Mouse (Mus musculus): ENCODE data around the gene Maml1. TPM values are rescaled to one million over a fixed set of nuclear protein-coding genes. Genes with fewer than 3 reads are reported as not detected.

Maml1 gene
- polyA plus RNA-seq, 1 experiment from 2014 or later = 7.7 TPM

GRCm38 (mm10) chr11:50252166-50252565 is 39.9 kb downstream of the Maml1 start:
- Histone ChIP-seq H3K4me3 (no peak overlapping the region), H3K27me3 (ENCODE audit: low read depth, poor library complexity, severe bottlenecking) (no peaks in the 10 kb centered on the region), H3K4me1 (peaks cover 16% of the 10 kb centered on the region), H3K36me3 (peaks cover 22% of the 10 kb centered on the region), H3K9me3 (replicated peaks) (no peaks in the 10 kb centered on the region), H3K27ac (peak overlapping the region; percentile 72)
- 37% methylated on average over 3 of the region's 3 CpGs for WGBS
- no peak for DNase-seq (ENCODE audit: low spot score)

GRCm38 (mm10) chr11:50248473-50249171 is 43.5 kb downstream of the Maml1 start:
- no peak overlapping the region for H3K4me3 ChIP-seq
- DNase-seq (ENCODE audit: low spot score) = no peak

GRCm38 (mm10) chr11:50245269-50245668 is 46.8 kb downstream of the Maml1 start:
- H3K9me3 ChIP-seq (replicated peaks) = no peaks in the 10 kb centered on the region
- 80% methylated on average over 5 of the region's 5 CpGs for WGBS
- no peak for DNase-seq (ENCODE audit: low spot score)
- no peaks in the 10 kb centered on the region for H3K27me3 ChIP-seq (ENCODE audit: low read depth, poor library complexity, severe bottlenecking)
- H3K4me1 ChIP-seq = no peaks in the 10 kb centered on the region
- no peaks in the 10 kb centered on the region for H3K36me3 ChIP-seq
- no peak overlapping the region for H3K27ac ChIP-seq
- H3K4me3 ChIP-seq = no peak overlapping the region

More at GRCm38 (mm10) chr11:50248473-50249171, 43.5 kb downstream of the Maml1 start:
- Histone ChIP-seq H3K27ac (no peak overlapping the region), H3K36me3 (no peaks in the 10 kb centered on the region), H3K9me3 (replicated peaks) (no peaks in the 10 kb centered on the region), H3K4me1 (peaks cover 16% of the 10 kb centered on the region), H3K27me3 (ENCODE audit: low read depth, poor library complexity, severe bottlenecking) (no peaks in the 10 kb centered on the region)
- 85% methylated on average over 7 of the region's 7 CpGs for WGBS

GRCm38 (mm10) chr11:50243926-50244325 is 48.2 kb downstream of the Maml1 start:
- Histone ChIP-seq H3K27ac (no peak overlapping the region), H3K4me1 (no peaks in the 10 kb centered on the region), H3K4me3 (no peak overlapping the region), H3K27me3 (ENCODE audit: low read depth, poor library complexity, severe bottlenecking) (peaks cover 8% of the 10 kb centered on the region), H3K36me3 (no peaks in the 10 kb centered on the region), H3K9me3 (replicated peaks) (no peaks in the 10 kb centered on the region)
- no peak for DNase-seq (ENCODE audit: low spot score)
- WGBS = 81% methylated on average over 6 of the region's 6 CpGs

- Histone ChIP-seq H3K9me3 (replicated peaks) (no peaks in the 10 kb centered on the region), H3K36me3 (no peaks in the 10 kb centered on the region), H3K4me1 (peaks cover 20% of the 10 kb centered on the region), H3K27ac (no peak overlapping the region), H3K27me3 (ENCODE audit: low read depth, poor library complexity, severe bottlenecking) (peaks cover 39% of the 10 kb centered on the region), H3K4me3 (no peak overlapping the region)
- no peak for DNase-seq (ENCODE audit: low spot score)
- 91% methylated on average over 7 of the region's 7 CpGs for WGBS
Measured at GRCm38 (mm10) chr11:50240235-50240911, 51.7 kb downstream of the Maml1 start.

- 93% methylated on average over 9 of the region's 9 CpGs for WGBS
- no peak overlapping the region for H3K27ac ChIP-seq
- peaks cover 20% of the 10 kb centered on the region for H3K4me1 ChIP-seq
- no peaks in the 10 kb centered on the region for H3K9me3 ChIP-seq (replicated peaks)
- H3K4me3 ChIP-seq = no peak overlapping the region
- peaks cover 39% of the 10 kb centered on the region for H3K27me3 ChIP-seq (ENCODE audit: low read depth, poor library complexity, severe bottlenecking)
- DNase-seq (ENCODE audit: low spot score) = no peak
- H3K36me3 ChIP-seq = peaks cover 12% of the 10 kb centered on the region
Measured at GRCm38 (mm10) chr11:50238821-50239791, 53.0 kb downstream of the Maml1 start.

- peak within 1 kb of the TSS; percentile 70 for H3K4me3 ChIP-seq
- H3K27ac ChIP-seq = 0 out of 2 replicates have a peak within 1 kb of the TSS, but pooled peaks have one; percentile 65
- peaks cover 20% of the 10 kb centered on the region for H3K4me1 ChIP-seq
- WGBS = 48% methylated on average over 10 of the region's 10 CpGs
- H3K27me3 ChIP-seq (ENCODE audit: low read depth, poor library complexity, severe bottlenecking) = peaks cover 39% of the 10 kb centered on the region
- H3K9me3 ChIP-seq (replicated peaks) = no peaks in the 10 kb centered on the region
- H3K36me3 ChIP-seq = peaks cover 20% of the 10 kb centered on the region
- DNase-seq (ENCODE audit: low spot score) = no peak
Measured at GRCm38 (mm10) chr11:50238324-50238723, 53.8 kb downstream of the Maml1 start, which contains the start of gene Ltc4s. Ltc4s (minus strand) TSS chr11:50238616.

- WGBS = 2% methylated on average over 65 of the region's 66 CpGs
- Histone ChIP-seq H3K4me1 (peaks cover 20% of the 10 kb centered on the region), H3K27ac (peak overlapping the region; percentile 65), H3K4me3 (peak overlapping the region; percentile 70), H3K36me3 (peaks cover 31% of the 10 kb centered on the region), H3K9me3 (replicated peaks) (no peaks in the 10 kb centered on the region), H3K27me3 (ENCODE audit: low read depth, poor library complexity, severe bottlenecking) (peaks cover 39% of the 10 kb centered on the region)
- no peak for DNase-seq (ENCODE audit: low spot score)
Measured at GRCm38 (mm10) chr11:50236937-50237835, 54.9 kb downstream of the Maml1 start.

- peaks cover 39% of the 10 kb centered on the region for H3K27me3 ChIP-seq (ENCODE audit: low read depth, poor library complexity, severe bottlenecking)
- peak; percentile 89 for DNase-seq (ENCODE audit: low spot score)
- peaks cover 38% of the 10 kb centered on the region for H3K36me3 ChIP-seq
- H3K4me1 ChIP-seq = peaks cover 20% of the 10 kb centered on the region
- peak overlapping the region; percentile 65 for H3K27ac ChIP-seq
- peak overlapping the region; percentile 70 for H3K4me3 ChIP-seq
- no peaks in the 10 kb centered on the region for H3K9me3 ChIP-seq (replicated peaks)
- WGBS = 0% methylated on average over 27 of the region's 27 CpGs
Measured at GRCm38 (mm10) chr11:50236540-50236936, 55.6 kb downstream of the Maml1 start.

- H3K27me3 ChIP-seq (ENCODE audit: low read depth, poor library complexity, severe bottlenecking) = peaks cover 49% of the 10 kb centered on the region
- WGBS = 94% methylated on average over 25 of the region's 25 CpGs
Measured at GRCm38 (mm10) chr11:50234606-50235005, 57.5 kb downstream of the Maml1 start.

GRCm38 (mm10) chr11:50233993-50234392 is 58.1 kb downstream of the Maml1 start:
- Histone ChIP-seq H3K9me3 (replicated peaks) (no peaks in the 10 kb centered on the region), H3K27me3 (ENCODE audit: low read depth, poor library complexity, severe bottlenecking) (peaks cover 43% of the 10 kb centered on the region), H3K36me3 (peaks cover 45% of the 10 kb centered on the region), H3K27ac (no peak overlapping the region), H3K4me1 (peaks cover 42% of the 10 kb centered on the region), H3K4me3 (no peak overlapping the region)
- 84% methylated on average over 11 of the region's 11 CpGs for WGBS
- no peak for DNase-seq (ENCODE audit: low spot score)

More at GRCm38 (mm10) chr11:50234606-50235005, 57.5 kb downstream of the Maml1 start:
- no peak overlapping the region for H3K27ac ChIP-seq
- H3K9me3 ChIP-seq (replicated peaks) = no peaks in the 10 kb centered on the region
- H3K36me3 ChIP-seq = peaks cover 45% of the 10 kb centered on the region
- peaks cover 36% of the 10 kb centered on the region for H3K4me1 ChIP-seq
- DNase-seq (ENCODE audit: low spot score) = peak; percentile 27
- no peak overlapping the region for H3K4me3 ChIP-seq

- Histone ChIP-seq H3K27me3 (ENCODE audit: low read depth, poor library complexity, severe bottlenecking) (peaks cover 33% of the 10 kb centered on the region), H3K4me3 (no peak overlapping the region), H3K4me1 (peaks cover 50% of the 10 kb centered on the region), H3K27ac (no peak overlapping the region), H3K36me3 (peaks cover 45% of the 10 kb centered on the region), H3K9me3 (replicated peaks) (no peaks in the 10 kb centered on the region)
- DNase-seq (ENCODE audit: low spot score) = no peak
- WGBS = 93% methylated on average over 13 of the region's 13 CpGs
Measured at GRCm38 (mm10) chr11:50233022-50233421, 59.1 kb downstream of the Maml1 start.

All from limb, embryonic 10.5 days (tissue).